In genomic region chr11:57707114-57707798, GRCm38 (mm10) we compare ENCODE assay signal across 9 mouse cellular contexts.
DNase-seq lines count a peak whose midpoint lies in the region; ATAC-seq and TF ChIP-seq lines count a peak whose summit lies in the region.
"Had no signal": no experiment of that assay in that cellular context is flagged by ENCODE, and none has a peak within 500 bp of the region (broad histone marks: within the 10 kb centered on the region; RNA-seq: fewer than 3 reads in every experiment).

No protein-coding gene starts in this region.

- no peak for TF ChIP-seq POLR2A in ES-Bruce4 (IDR thresholded peaks at IDR 0.05; ENCODE audit: insufficient read depth, low read length)
- TF ChIP-seq POLR2A in bone marrow, adult 2 months (IDR thresholded peaks at IDR 0.05; ENCODE audit: borderline replicate concordance, control insufficient read depth, low read depth, low read length) = no peak
- TF ChIP-seq POLR2A in thymus, adult 2 months (IDR thresholded peaks at IDR 0.05; ENCODE audit: control insufficient read depth, extremely low read depth, insufficient read depth, low read length, poor library complexity) = no peak

- no peak overlapping the region for H3K27ac ChIP-seq in intestine, embryonic 16.5 days (ENCODE audit: low read length)
- H3K27ac ChIP-seq in intestine, embryonic 15.5 days = no peak overlapping the region
- H3K27ac ChIP-seq in ES-Bruce4 (ENCODE audit: insufficient read depth, low read length) = no peak overlapping the region
- H3K27ac ChIP-seq in bone marrow, adult 2 months (ENCODE audit: control insufficient read depth, insufficient read depth, low read depth, low read length, poor library complexity) = no peak overlapping the region
- H3K27ac ChIP-seq in liver, embryonic 16.5 days (ENCODE audit: low read length) = peak overlapping the region; percentile 39
- H3K27ac ChIP-seq in hindbrain, embryonic 10.5 days = no peak overlapping the region
- no peak overlapping the region for H3K27ac ChIP-seq in thymus, adult 2 months (ENCODE audit: control insufficient read depth, insufficient read depth, low read length)
- H3K27ac ChIP-seq: limb, embryonic 12.5 days had no signal

- TF ChIP-seq EP300 in ES-Bruce4 (IDR thresholded peaks at IDR 0.05; ENCODE audit: insufficient read depth, low read depth, low read length) = no peak

- 94% methylated on average over 5 of the region's 5 CpGs for WGBS in intestine, embryonic 16.5 days
- 89% methylated on average over 5 of the region's 5 CpGs for WGBS in intestine, embryonic 15.5 days
- 79% methylated on average over 5 of the region's 5 CpGs for WGBS in bone marrow, adult 2 months
- WGBS in liver, embryonic 16.5 days (ENCODE audit: insufficient replicate concordance) = 54% methylated on average over 5 of the region's 5 CpGs
- 92% methylated on average over 5 of the region's 5 CpGs for WGBS in hindbrain, embryonic 10.5 days
- 98% methylated on average over 5 of the region's 5 CpGs for WGBS in thymus, adult 2 months

- peak; percentile 21 for TF ChIP-seq CTCF in ES-Bruce4 (IDR thresholded peaks at IDR 0.05; ENCODE audit: low read depth, low read length)
- TF ChIP-seq CTCF in bone marrow, adult 2 months (IDR thresholded peaks at IDR 0.05; ENCODE audit: control insufficient read depth, insufficient read depth, low read length) = peak; percentile 51; the same call in 1 of the 2 replicates
- TF ChIP-seq CTCF in thymus, adult 2 months (IDR thresholded peaks at IDR 0.05; ENCODE audit: borderline replicate concordance, control insufficient read depth, extremely low read depth, insufficient read depth, low read length, poor library complexity) = no peak

- no peak overlapping the region for H3K4me3 ChIP-seq in intestine, embryonic 16.5 days (ENCODE audit: low read length)
- H3K4me3 ChIP-seq in intestine, embryonic 15.5 days (replicated peaks) = no peak overlapping the region
- H3K4me3 ChIP-seq in ES-Bruce4 (ENCODE audit: low read depth, low read length) = no peak overlapping the region
- H3K4me3 ChIP-seq in bone marrow, adult 2 months (replicated peaks; ENCODE audit: control insufficient read depth, low read depth, low read length) = no peak overlapping the region
- no peak overlapping the region for H3K4me3 ChIP-seq in liver, embryonic 16.5 days (ENCODE audit: low read depth, low read length)
- H3K4me3 ChIP-seq in hindbrain, embryonic 10.5 days = no peak overlapping the region
- no peak overlapping the region for H3K4me3 ChIP-seq in thymus, adult 2 months (ENCODE audit: control insufficient read depth, insufficient read depth, low read length)
- H3K4me3 ChIP-seq: limb, embryonic 12.5 days had no signal

- H3K36me3 ChIP-seq in intestine, embryonic 16.5 days (ENCODE audit: control insufficient read depth, insufficient read depth, low read length) = no peaks in the 10 kb centered on the region
- no peaks in the 10 kb centered on the region; the same call in 1 of the 2 replicates for H3K36me3 ChIP-seq in intestine, embryonic 15.5 days
- H3K36me3 ChIP-seq in ES-Bruce4 (ENCODE audit: control insufficient read depth, insufficient read depth, low read length, poor library complexity, severe bottlenecking) = no peaks in the 10 kb centered on the region
- peaks cover 9% of the 10 kb centered on the region for H3K36me3 ChIP-seq in liver, embryonic 16.5 days (ENCODE audit: control insufficient read depth, insufficient read depth)
- H3K36me3 ChIP-seq in hindbrain, embryonic 10.5 days = peaks cover 22% of the 10 kb centered on the region
- H3K36me3 ChIP-seq in thymus, adult 2 months (ENCODE audit: control insufficient read depth, insufficient read depth, low read length) = peaks cover 3% of the 10 kb centered on the region; the same call in 1 of the 2 replicates

- ATAC-seq in intestine, embryonic 16.5 days = peak; percentile 32; the same call in 1 of the 2 replicates
- no peak for ATAC-seq in intestine, embryonic 15.5 days
- peak; percentile 90 for ATAC-seq in liver, embryonic 16.5 days (ENCODE audit: low read depth)

- peaks cover 17% of the 10 kb centered on the region for H3K4me1 ChIP-seq in intestine, embryonic 16.5 days (ENCODE audit: control insufficient read depth, insufficient read depth, low read length)
- H3K4me1 ChIP-seq in intestine, embryonic 15.5 days (replicated peaks) = no peaks in the 10 kb centered on the region; the same call in 1 of the 2 replicates
- H3K4me1 ChIP-seq in ES-Bruce4 (ENCODE audit: control insufficient read depth, insufficient read depth, low read length) = no peaks in the 10 kb centered on the region
- H3K4me1 ChIP-seq in bone marrow, adult 2 months (ENCODE audit: control insufficient read depth, insufficient read depth, low read length) = no peaks in the 10 kb centered on the region; the same call in 1 of the 2 replicates
- H3K4me1 ChIP-seq in liver, embryonic 16.5 days (ENCODE audit: control insufficient read depth, low read depth, low read length) = peaks cover 10% of the 10 kb centered on the region
- H3K4me1 ChIP-seq in hindbrain, embryonic 10.5 days (replicated peaks) = peaks cover 14% of the 10 kb centered on the region
- 0 out of 2 replicates have a peak, but pooled peaks cover 2% of the 10 kb centered on the region for H3K4me1 ChIP-seq in thymus, adult 2 months (replicated peaks; ENCODE audit: control insufficient read depth, insufficient read depth, low read length)

- no peak for DNase-seq in hindbrain, embryonic 10.5 days (ENCODE audit: low spot score)
- DNase-seq in thymus, adult 2 months = no peak
- DNase-seq in kidney, adult 11 months = no peak

- H3K27me3 ChIP-seq in intestine, embryonic 16.5 days (replicated peaks; ENCODE audit: control insufficient read depth, insufficient read depth, low read length) = no peaks in the 10 kb centered on the region
- H3K27me3 ChIP-seq in intestine, embryonic 15.5 days (replicated peaks) = no peaks in the 10 kb centered on the region
- no peaks in the 10 kb centered on the region for H3K27me3 ChIP-seq in ES-Bruce4 (ENCODE audit: control insufficient read depth, insufficient read depth, low read length, poor library complexity, severe bottlenecking)
- H3K27me3 ChIP-seq in liver, embryonic 16.5 days (ENCODE audit: control insufficient read depth, insufficient read depth, low read depth, low read length) = no peaks in the 10 kb centered on the region
- H3K27me3 ChIP-seq in hindbrain, embryonic 10.5 days (ENCODE audit: insufficient read depth, poor library complexity, severe bottlenecking) = no peaks in the 10 kb centered on the region
- H3K27me3 ChIP-seq in thymus, adult 2 months (ENCODE audit: control insufficient read depth, insufficient read depth, low read length) = no peaks in the 10 kb centered on the region
- H3K27me3 ChIP-seq: limb, embryonic 12.5 days had no signal

- peaks cover 9% of the 10 kb centered on the region; the same call in 1 of the 2 replicates for H3K9me3 ChIP-seq in intestine, embryonic 16.5 days (ENCODE audit: control insufficient read depth, low read length)
- no peaks in the 10 kb centered on the region for H3K9me3 ChIP-seq in intestine, embryonic 15.5 days
- no peaks in the 10 kb centered on the region for H3K9me3 ChIP-seq in ES-Bruce4 (replicated peaks; ENCODE audit: control insufficient read depth, insufficient read depth, low read length, poor library complexity, severe bottlenecking)
- H3K9me3 ChIP-seq in liver, embryonic 16.5 days (replicated peaks; ENCODE audit: control insufficient read depth, low read length) = 0 out of 2 replicates have a peak, but pooled peaks cover 2% of the 10 kb centered on the region
- H3K9me3 ChIP-seq in hindbrain, embryonic 10.5 days = peaks cover 16% of the 10 kb centered on the region

- H3K4me2 ChIP-seq in intestine, embryonic 16.5 days (ENCODE audit: low read depth, low read length) = no peak overlapping the region
- no peak overlapping the region for H3K4me2 ChIP-seq in intestine, embryonic 15.5 days (replicated peaks)
- no peak overlapping the region for H3K4me2 ChIP-seq in liver, embryonic 16.5 days (ENCODE audit: low read depth, low read length)
- H3K4me2 ChIP-seq: limb, embryonic 12.5 days had no signal

- no peak overlapping the region for H3K9ac ChIP-seq in intestine, embryonic 16.5 days (ENCODE audit: low read depth, low read length)
- no peak overlapping the region for H3K9ac ChIP-seq in intestine, embryonic 15.5 days
- H3K9ac ChIP-seq in ES-Bruce4 (ENCODE audit: low read depth, poor library complexity, severe bottlenecking) = no peak overlapping the region
- H3K9ac ChIP-seq in liver, embryonic 16.5 days (ENCODE audit: low read depth, low read length) = no peak overlapping the region
- H3K9ac ChIP-seq: limb, embryonic 12.5 days had no signal
